Mouse (Mus musculus) lung, postnatal 0 days (tissue): Measurements from ENCODE around the gene Crabp2.

Experiments used
- CTCF ChIP-seq: IDR thresholded peaks from 2 replicates; pipeline ENCODE4 v1.5.1; 2016; ENCODE audit warnings: antibody characterized with exemption, mild to moderate bottlenecking
- EP300 ChIP-seq: IDR thresholded peaks from 2 replicates; pipeline ENCODE4 v1.6.1; 2016; ENCODE audit warnings: antibody characterized with exemption, mild to moderate bottlenecking, control low read depth

DNA sequence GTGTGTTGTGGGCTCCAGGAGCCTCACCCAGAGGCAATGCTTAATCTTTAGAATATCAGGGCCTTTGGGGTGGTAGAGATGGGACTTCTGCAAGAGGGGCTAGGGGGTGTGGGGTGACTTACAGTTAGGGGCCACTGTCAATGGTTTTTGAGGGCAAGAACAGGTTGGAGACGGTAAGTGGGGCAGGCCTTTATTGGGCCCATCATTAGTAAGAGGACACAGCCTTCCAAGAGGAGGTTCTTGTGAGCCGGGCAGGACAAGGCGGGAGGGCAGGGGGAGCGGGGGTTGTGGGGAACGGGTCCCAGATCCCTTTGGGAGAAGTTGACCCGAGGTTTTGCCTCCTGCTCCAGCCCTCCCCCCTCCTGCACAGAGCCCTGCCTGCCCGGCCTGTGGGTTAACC, 35.0 kb upstream of the Crabp2 start:
- TF ChIP-seq CTCF (no peak), EP300 (no peak)
